Mouse (Mus musculus): ENCODE results near the gene Bcr. TPM values are rescaled to one million over a fixed set of nuclear protein-coding genes. Genes with fewer than 3 reads are reported as not detected.

The Bcr gene
- total RNA-seq, 2 experiments from 2014 or later, result 9.1 to 14.1 TPM

GRCm38 (mm10) chr10:75093252-75093987 is 33.0 kb downstream of the Bcr start:
- no peak for ATAC-seq (ENCODE audit: poor library complexity, severe bottlenecking)

DNA sequence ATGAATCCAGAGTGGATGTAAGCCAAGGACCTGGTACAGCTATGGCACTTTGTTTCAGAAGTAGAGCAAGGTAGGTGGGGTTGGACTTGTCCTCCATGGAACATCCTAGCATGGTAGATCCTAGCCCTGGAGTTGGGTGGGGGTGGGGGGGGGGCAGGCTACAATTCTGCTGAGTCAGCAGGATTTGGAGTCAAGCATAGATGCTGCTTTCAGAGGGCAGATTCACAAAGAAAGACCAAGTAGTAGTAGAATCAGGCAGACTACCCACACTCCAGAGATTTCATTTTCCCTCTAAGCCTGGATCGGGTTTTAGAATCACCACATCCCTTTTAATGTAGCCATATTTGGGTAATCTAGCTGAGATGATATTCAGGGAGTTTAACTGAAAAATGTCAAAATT is 33.9 kb downstream of the Bcr start:
- no peak for ATAC-seq (ENCODE audit: poor library complexity, severe bottlenecking)

- no peak for ATAC-seq (ENCODE audit: poor library complexity, severe bottlenecking)
These were observed 34.8 kb downstream of the Bcr start for GRCm38 (mm10) chr10:75095216-75095615.

DNA sequence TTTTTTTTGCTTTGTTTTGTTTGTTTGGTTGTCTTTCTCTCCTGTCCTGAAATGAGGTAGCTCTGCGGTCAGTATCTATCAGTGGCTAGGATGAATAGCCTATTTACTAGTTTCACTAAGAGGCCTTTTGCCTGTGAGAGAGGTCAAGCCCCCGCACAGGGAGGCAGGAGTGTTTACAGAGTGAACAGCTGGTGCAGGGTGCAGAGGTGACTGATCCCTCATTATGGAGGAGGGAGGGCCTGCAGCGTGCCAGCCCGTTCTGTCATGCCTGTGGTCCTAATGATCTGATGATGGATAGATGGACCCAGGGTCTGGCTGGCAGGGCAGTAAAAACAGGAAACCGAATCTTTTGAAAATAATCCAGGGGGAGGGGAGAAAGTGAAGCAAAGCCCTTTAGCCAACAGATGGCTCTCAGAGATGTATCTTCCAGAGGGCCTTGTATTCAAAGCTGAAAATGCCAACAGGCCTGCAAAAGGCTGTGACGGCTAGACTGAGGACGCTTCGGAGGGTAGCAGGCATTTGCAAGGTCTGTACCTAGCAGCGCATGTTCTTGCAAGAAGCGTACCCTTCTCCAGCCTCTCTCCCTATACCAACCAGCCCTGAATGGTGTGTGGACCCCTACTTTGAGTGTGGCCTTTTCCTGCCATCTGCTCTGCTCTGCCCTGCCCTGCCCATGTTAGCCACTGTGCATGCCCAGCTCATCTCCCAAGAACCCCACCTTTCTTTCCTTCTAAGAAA is 38.2 kb downstream of the Bcr start:
- no peak for ATAC-seq (ENCODE audit: poor library complexity, severe bottlenecking)

DNA sequence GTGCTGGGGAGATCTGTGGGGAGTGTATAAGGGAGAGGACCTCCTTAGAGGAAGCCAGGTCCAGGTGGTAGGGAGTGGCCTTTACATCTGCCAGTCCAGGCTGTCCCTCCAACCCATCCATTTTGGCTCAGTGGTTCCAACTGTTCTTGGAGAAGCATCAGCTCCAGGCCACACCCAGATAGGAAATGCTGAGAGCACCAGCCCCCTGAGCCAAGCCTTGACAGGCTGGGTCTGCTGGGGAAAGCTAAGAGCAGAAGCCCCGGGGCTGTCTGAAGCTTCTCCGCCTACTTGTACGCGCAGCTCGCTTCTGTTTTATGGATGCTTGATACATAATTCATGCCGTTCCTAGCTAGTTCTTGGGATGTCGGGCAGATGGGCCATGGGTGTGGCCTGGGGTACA is 39.9 kb downstream of the Bcr start:
- ATAC-seq (ENCODE audit: poor library complexity, severe bottlenecking), result no peak

DNA sequence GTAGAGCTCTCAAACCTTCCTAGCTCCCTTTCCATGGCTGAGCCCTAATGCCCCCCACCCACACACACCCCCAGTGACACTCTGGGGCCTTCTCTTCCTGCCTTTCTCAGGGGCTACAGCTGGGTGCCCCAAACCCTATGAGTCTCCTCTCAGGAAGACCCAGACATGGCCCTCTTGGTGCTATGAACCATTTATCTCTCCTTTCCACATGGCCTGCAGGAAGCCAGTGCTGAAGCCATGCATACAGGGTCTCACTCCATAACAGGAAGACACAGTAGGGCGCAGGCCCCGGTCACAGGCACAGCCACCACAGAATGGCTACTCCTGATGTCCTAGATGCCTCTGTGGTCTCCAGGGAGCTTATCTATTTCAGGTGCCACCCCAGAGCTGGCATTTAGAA is 43.1 kb downstream of the Bcr start:
- no peak for ATAC-seq (ENCODE audit: poor library complexity, severe bottlenecking)

DNA sequence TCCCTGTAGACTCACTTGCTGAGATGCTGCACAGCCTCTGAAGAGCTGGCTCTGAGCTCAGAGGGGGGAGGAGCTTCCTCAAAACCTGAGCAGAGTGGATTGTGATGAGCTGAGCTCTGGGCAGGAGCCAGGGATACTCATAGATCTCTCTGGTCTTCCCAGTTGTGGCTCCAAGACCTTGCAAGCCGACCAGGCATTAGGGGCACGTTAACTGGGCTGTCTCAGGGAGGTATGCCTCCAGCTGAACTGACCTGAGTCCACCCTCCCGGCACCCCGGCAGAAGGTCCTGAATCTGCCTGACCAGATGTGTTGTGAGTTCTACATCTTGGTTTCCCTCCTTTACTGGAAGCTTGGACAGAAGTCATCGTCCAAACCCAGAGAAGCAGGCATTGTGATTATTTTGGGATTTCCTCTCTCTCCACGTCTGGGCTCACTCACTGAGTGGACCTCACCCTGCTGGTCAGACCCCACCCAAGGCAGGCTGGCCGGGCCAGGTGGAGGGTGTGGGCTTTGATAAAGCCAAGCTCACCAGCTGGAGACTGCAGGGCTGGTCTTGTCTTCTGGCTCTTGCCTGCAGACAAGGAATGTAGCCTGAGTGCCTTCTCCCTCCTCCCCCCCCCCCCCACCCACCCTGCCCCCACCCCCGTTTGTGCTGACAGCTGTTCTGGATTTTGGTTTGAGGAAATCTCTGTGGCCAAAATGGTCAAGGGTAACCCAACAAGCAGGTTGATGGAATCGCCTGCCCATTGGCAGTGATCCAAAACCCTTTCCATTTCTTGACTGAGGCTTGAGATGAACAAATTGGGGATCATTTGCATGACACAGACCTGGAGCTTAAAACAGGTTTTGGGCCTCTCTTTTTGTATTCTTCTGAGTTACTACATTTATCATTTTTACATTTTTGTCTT is 44.1 kb downstream of the Bcr start:
- ATAC-seq (ENCODE audit: poor library complexity, severe bottlenecking), result peak; percentile 27; the same call in 1 of the 2 replicates

- ATAC-seq (ENCODE audit: poor library complexity, severe bottlenecking), result peak; percentile 60
These were observed 44.7 kb downstream of the Bcr start for GRCm38 (mm10) chr10:75105099-75105461.

DNA sequence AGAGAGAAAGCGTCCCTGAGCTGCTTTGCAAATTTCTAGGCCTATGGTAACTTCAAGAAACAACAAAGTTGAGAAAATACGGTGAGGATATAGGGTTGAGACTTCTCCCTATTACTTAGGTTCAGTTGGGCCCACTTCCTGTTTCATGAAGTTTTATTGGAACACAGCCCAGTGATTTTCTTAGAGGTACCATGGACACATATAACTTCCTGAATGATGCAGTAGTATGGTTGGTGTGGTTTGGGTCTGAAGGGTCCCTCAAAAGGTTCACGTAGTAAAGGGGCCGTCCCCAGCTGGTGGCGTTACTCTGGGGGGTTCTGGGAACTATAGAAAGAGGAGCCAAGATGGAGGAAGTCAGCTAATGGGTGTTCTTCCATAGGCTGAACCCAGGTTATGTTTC is 45.3 kb downstream of the Bcr start:
- peak; percentile 78 for ATAC-seq (ENCODE audit: poor library complexity, severe bottlenecking)

GRCm38 (mm10) chr10:75106940-75107381 is 46.6 kb downstream of the Bcr start:
- ATAC-seq (ENCODE audit: poor library complexity, severe bottlenecking), result no peak

GRCm38 (mm10) chr10:75108092-75108491 is 47.7 kb downstream of the Bcr start:
- no peak for ATAC-seq (ENCODE audit: poor library complexity, severe bottlenecking)

DNA sequence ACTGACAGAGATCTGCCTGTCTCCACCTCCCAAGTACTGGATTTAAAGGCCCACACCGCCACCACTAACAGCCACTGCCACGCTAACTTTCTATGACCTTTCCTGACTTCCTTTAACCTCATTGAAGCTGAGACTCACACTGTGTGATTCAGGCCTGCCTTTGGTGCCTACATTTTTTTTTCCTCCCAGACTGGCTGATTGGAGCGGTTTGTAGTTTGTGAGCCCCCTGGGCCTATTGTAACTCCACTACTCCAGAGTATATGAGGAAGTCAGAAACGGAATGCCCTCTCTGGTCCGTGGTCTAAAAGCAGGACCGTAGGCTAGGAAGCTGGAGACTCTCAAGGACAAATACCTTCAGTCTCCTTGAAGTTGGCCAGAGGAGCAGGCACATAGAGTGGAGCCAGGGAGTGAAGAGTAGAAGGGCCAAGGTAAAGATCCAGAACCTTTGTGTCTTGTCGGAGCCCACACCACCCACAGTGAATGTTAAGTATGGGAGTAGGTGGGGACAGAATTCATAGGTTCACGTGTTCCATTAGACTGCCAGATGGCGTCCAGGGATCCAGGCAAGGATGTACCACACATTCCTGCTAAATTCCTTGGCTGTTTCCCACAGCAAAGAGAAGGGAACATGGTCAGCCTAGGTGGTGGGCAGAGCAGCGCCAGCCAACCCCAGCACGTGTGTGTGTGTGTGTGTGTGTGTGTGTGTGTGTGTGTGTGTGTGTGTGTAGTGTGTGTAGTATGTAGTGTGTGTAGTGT is 51.2 kb downstream of the Bcr start:
- ATAC-seq (ENCODE audit: poor library complexity, severe bottlenecking), result no peak

DNA sequence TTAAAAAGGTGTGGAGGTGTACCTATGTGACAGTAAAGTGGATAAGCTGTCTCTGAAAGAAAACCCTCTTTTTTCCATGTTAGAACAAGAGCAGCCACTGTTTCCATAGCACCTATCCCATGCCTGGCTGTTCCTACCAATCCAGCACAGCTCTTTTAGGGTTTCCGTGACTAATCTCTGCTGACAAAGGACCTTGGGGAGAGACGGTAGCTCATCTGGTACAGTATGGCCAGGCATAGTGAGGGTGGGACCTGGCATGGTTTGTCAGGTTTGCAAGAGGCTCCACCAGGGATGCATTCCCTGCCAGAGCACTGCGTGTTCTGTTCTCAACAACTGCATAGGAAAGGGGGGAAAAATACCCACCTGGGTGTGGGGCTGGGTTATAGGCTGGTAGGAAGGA is 52.0 kb downstream of the Bcr start:
- ATAC-seq (ENCODE audit: poor library complexity, severe bottlenecking), result no peak

GRCm38 (mm10) chr10:75113620-75114019 is 53.2 kb downstream of the Bcr start:
- ATAC-seq (ENCODE audit: poor library complexity, severe bottlenecking), result no peak

DNA sequence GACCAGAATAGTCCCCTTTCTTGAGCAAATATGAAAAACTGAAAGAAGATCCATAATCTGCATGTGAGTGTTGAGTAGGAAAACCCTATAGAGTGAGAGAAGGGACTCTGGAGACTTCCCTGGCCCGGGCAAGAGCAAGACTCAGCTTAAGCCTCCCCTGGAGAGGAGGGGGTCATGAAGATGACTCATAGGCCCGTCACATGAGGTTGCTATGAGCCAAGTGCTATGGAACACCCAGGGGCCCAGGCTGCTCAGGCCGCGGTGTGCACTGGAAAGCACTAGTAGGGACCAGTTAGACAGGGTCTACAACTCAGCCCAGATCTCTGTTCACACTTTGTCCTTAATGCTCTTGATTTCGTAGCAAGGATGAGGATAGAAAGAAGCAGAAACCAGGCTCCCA is 54.8 kb downstream of the Bcr start:
- no peak for ATAC-seq (ENCODE audit: poor library complexity, severe bottlenecking)

GRCm38 (mm10) chr10:75116842-75117457 is 56.6 kb downstream of the Bcr start:
- ATAC-seq (ENCODE audit: poor library complexity, severe bottlenecking), result no peak

GRCm38 (mm10) chr10:75118444-75118843 is 58.1 kb downstream of the Bcr start:
- no peak for ATAC-seq (ENCODE audit: poor library complexity, severe bottlenecking)

GRCm38 (mm10) chr10:75119396-75119795 is 59.0 kb downstream of the Bcr start:
- ATAC-seq (ENCODE audit: poor library complexity, severe bottlenecking), result peak; percentile 49

GRCm38 (mm10) chr10:75120176-75120575 is 59.8 kb downstream of the Bcr start:
- ATAC-seq (ENCODE audit: poor library complexity, severe bottlenecking), result no peak

DNA sequence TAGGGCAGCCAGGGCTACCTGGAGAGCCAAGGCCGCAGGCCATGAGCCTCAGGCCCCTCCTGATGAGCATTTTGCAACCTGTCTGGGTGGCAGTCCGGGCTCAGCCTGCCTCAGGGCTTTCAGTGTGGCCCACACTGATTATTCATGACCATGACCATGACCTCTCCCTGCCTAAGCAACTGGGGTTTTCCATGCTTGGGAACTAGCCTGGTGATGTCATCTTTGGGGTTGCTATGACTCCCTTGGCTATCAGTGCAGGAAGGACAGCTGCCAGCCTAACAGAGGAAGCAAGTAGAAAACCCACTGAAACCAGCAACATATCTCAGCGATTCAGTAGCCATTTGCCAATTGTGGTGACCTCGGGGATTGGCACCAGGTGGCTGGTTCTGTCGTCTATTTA is 60.6 kb downstream of the Bcr start:
- peak; percentile 51 for ATAC-seq (ENCODE audit: poor library complexity, severe bottlenecking)

All from megakaryocyte, adult 5-6 weeks (primary cell).